Mouse (Mus musculus) ovary, postnatal 36 days (tissue): ENCODE results near the gene P3h4.

Experiments used
- DNase-seq: peaks from one replicate; pipeline ENCODE4 v3.0.0; 2022; ENCODE audit warnings: low spot score, mixed read lengths

P3h4 gene

DNA sequence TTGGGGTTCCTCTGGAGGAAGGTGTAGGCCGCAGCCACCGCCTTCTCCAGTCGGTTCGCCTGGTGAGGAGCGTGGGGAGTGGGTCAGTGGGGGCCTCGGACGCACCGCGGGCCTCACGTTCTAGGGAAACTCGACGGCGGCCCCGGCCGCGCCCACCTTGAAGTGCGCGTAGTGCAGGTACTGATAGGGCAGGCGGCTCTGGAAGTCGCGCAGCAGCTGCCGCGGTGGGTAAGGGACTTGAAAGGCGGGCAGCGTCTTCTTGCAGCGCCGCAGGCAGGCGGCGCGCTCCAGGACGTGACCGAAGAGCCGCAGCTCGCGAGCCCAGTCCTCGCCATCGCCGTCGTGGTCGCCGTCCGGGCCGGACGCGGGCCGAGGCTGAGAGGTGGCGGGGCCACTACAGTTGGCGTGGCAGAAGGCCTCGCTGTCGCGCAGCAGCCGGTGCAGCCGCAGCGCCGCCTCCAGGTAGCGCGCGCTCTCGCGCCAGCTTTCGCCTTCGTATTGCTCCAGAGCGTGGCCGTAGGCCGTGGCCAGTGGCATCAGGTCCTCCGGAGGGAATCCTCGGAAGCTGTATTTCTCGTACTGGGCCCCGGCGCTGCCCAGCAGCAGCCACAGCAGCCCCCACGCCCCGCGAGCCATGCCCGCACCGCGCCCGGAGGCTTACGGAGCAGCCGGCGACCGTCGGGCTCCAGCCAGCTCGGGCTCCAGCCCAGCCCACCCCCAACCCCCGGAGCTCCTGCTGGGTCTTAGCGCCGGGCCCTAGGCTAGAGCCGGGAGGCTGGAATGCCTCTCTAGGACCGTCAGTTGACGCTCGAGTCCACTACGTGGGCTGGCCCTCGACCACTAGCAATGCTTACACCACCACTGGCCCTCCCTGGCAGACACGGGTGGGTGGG lies at the start of gene P3h4:
Gene P3h4, minus strand, starts transcription at position 816 of the 893 bp plus-strand sequence.
- DNase-seq: peak; percentile 87

DNA sequence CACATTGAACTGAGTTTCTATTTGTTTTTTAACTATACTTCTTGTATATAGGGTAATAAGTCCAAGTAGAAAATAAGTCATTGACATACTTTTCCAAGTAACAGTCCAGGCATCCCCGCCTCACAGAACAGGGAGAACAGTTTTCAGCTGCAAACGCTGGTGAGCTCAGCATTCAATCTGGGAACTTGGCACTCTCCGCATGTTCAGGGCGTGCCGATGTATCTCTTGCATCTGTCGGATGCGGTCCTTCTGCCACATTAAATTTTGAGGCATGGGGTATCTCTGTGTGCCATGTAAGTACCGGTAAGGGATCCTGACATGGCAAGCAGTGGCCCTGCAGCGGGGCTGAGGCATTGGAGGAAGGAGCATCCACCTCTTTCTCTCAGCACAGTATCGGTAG lies 48.1 kb upstream of the P3h4 start:
- no peak for DNase-seq

DNA sequence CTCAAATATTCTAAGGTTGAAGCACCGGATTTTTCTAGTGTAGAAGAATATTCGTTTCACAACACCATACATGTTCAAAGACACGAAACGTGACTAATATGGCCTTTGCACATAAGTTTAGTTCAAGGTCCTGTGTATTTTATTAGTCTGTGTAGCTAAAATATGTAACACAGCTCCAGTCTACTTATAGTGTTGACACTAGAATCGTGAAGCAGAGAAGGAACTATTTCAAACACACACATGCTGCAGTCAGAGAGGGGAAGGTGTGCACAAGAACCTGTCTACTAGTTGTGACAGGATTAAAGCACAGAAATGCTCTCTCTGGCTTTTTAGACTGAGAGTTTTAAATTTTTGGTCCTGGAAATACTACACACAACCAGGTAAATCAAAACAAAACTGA lies 43.1 kb upstream of the P3h4 start:
- no peak for DNase-seq

DNA sequence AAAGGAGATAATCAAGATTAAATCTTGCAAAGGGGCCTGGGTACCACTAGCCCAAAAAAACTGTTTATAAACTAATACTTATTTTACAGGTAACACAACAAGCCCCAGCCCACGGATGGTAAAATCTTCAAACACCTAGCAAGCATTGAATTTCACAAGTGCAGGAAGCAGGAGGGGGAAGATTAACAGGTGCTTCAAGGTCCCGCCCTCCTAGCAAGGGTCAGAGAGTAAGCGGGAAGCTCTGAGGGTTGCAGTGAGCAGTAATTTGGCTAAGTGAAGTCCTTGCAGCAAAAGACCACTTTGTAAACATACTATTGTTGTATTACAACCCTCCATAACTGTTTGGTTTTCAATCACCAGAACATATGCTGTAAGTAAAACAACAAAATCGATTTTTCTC lies 42.6 kb upstream of the P3h4 start:
- no peak for DNase-seq

DNA sequence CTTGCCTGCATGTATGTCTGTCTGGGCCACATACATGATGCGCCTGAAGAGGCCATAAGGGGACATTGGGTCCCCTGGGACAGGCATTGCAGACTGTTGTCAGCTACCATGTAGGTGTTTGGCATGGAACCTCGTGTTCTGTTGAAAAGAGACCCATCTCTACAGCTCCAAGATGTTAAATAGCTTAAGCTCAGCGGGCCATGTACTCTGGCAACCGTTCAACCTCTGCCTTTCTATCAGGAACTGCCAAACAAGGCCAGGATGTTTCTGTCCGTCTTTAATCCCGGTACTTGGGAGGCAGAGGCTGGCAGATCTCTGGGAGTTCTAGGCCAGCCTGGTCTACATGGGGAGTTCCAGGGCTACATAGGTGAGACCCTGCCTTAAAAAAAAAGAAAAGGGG lies 28.0 kb upstream of the P3h4 start:
- no peak for DNase-seq

DNA sequence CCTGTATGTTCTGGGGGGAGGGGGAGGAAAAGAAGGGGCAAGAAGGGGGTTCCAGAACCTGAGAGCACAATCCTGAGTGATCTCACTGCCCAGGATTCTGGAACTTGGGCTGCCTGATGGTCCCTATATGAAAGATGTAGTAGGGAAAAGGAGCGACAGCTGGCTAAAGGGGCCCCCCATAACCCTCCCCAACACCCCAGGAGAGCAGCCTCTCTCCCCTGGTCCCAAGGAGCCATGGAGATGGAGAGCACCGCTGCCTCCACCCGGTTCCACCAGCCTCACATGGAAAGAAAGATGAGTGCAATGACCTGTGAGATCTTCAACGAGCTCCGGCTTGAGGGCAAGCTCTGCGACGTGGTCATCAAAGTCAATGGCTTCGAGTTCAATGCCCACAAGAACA lies 27.2 kb upstream of the P3h4 start, which contains the start of the genes Nt5c3b and Klhl10:
Gene Nt5c3b, minus strand, starts transcription at position 12 of the 400 bp plus-strand sequence.
Gene Klhl10, plus strand, starts transcription at position 121 of the 400 bp plus-strand sequence.
- no peak for DNase-seq

DNA sequence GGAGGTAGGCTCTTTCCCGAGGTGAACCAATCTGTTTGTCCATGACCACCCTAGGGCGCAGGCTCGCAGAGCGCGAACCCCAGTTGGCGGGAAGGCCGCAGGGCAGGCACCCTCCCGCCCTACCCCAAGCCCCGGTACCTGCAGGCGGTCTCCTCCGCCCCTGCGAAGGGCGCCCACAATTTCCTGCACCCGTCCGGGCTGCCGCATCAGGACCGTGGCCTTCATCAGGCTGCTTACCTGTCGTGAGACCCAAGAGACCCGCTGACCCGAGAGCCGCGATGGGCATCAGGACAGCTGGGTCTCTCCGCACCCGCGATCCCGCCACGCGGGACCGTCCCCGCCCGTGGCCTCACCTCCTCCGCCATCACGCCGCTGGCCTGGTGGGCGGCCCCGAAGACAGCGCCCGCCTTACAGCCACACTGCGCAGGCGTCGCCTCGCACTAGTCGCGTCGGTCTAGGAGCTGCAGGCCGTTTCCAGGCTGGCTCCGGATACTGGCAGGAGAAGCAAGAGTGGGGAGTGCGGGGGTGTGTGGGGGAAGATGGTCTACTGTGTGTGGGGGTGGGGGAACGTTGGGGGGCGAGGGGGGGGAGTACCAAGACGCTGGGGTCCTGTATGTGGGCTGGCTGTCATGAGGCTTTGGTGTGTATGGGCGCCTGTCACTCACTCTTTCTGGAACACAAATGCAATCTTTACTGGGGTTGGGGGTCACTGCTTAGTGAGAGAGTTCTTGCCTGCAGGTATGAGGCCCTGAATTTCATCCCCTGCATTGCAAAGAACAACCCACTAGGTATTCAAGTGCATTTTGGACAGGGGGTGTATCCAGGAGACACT lies 26.3 kb upstream of the P3h4 start:
- DNase-seq: peak; percentile 87

DNA sequence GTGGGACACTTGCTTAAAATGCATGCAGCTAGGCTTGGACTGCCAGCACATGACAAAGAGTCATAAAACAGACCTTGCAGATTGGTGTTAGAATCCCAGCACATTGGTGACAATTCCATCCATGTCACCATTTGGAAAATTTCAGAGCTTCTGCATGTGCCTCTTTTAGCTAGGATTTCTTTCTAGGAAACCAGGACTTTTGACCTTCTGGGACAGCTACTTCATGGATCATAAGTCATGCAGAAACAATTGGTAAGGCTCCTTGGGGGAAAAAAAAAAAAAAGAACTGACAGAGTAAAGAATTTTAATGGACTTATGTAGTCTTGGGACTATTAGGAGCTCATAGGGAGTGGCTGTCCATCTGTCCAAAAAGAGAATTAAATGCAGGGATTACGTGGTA lies 23.3 kb upstream of the P3h4 start:
- DNase-seq: no peak

DNA sequence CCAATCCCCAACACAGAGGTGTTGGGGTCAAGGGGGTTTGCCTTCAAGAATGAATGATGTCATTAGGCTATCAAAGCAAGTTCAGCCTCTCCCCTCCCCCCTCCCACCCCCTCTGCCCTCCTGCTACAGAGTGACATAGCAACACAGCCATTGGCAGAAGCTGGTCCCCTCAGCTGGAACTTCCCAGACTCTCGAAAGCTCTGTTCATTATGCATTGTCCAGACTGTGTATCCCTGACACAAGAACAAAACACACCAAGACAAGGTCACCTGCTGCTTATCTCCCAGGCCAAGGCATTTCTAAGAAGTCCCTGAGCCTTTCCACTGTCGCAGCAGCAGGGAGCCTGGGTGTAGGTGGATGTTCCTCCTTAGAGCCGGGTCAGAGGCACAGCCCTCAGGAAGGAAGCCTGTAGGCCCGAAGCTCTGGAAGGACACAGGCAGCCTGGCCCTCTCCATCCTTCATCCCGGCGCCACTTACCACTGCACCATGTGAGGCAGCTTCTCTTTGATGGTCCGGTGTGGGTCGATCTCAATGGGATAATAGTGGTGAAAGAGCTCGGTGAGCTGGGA lies 21.1 kb upstream of the P3h4 start:
- no peak for DNase-seq

DNA sequence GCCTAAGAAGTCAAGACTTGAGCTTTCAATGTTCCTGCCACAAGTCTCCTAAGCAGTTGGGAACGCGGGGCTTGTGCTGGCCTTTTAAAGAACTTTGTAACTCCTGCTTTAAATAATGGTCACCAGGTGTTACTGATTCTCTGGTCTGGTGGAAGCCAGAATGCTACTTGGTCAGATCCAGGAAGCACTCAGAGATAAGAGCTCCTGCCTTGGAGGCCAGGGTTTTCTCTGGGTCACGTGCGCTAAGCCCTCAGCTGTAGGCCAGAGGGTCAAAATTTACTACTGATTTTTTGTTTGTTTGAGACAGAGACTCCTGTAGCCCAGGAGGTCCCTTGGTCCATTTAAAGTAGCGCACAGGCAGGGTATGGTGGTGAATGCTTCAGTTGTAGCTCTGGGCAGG lies 17.4 kb upstream of the P3h4 start:
- DNase-seq: no peak

DNA sequence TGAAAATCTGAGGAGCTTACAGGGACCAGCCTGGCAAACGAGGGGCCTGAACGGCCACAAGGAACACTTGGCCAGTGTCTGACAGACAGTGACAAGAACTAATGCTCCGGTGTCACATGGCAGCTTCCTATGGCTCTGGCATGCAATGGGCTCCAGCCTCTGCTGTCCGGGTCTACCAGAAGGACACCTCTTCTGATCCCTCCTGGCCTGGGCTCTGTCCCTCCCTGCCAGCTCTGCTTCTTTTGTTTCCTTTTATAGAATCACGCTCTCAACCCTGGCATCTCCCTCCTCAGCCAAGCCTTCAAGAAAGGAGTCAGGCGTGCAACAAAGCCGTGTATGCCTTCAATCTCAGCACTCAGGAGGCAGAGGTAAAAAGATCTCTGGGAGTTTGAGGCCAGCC lies 15.4 kb upstream of the P3h4 start:
- no peak for DNase-seq

DNA sequence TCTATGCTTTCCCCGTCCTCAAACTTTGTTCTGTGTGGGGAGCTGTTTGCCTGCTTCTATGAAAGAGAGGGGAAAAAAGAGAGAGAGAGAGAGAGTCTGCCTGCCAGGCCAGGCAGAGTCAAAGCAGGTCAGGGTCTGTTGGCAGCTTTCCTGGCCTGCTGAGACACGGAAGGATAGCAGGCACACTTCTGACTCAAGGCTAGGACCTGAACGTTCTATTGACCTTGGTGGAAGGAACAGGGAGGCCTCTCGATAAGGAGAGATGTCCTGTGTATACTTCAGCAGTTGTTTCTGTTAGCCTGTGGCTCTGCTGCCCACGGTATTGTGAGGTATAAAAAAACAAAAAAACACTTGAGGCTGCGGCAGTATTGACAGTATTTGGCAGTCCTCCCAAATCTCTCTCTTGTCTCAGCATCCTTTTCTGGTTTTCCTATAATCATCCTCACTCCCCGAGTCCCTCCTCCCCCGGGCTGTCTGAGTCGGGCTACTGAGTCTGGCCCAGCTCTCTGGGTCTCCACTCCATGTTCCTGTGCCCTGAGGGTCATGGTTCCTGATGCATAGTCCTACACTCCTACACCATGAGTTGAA lies 14.1 kb upstream of the P3h4 start:
- DNase-seq: peak; percentile 80

DNA sequence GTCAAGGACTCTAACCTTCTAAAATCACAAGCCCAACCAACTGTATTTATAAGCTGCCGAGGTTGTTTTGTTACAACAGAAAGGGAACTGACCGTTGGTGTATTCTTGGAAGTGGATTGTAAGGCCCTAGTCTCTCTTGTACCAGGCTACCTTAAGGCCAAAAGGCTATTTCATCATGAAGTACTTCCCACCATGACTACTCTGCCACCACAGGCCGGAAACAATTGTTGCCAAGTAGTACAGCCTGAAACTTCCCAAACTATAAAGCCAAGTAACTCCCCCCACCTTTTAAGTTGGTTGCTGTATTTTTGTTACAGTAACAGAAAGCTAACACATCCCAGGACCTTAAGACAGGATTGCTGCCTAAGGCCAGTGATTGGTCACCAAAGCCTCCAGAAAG lies 12.2 kb upstream of the P3h4 start:
- DNase-seq: no peak

DNA sequence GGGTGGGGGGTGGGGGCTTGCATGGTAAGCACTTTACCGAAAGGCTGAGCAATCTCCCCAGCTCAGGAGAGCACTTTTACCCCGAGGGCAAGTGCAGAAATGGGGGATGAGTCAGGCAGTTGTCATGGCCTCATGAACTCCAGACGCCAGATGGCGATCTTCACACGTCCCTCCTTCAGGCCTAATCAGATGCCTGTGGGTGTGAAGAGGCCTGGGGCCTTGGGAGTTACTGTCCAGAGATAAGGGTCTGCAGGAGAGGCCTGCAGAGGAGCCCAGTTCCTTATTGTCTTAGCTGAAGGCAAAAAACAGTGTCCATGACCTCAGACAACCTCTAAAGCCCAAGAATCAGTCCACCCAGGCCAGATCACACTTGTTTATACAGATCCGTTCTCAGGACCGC lies 11.2 kb upstream of the P3h4 start:
- peak; percentile 83 for DNase-seq

DNA sequence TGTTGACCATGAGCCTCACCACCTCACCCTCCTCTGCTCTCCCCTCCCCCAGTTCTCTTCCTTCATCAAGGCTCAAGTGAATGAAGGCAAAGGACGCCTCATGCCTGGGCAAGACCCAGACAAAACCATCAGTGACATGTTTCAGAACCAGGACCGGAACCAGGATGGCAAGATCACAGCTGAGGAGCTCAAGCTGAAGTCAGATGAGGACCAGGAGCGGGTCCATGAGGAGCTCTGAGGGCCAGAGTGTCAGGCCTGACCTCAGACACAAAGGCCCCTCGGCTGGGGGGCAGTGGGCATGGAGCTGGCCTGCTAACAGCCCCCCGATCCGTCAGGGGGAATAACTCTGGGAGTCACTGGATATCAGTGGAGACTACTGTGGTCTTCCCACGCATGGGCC lies 9.2 kb upstream of the P3h4 start:
- DNase-seq: no peak

DNA sequence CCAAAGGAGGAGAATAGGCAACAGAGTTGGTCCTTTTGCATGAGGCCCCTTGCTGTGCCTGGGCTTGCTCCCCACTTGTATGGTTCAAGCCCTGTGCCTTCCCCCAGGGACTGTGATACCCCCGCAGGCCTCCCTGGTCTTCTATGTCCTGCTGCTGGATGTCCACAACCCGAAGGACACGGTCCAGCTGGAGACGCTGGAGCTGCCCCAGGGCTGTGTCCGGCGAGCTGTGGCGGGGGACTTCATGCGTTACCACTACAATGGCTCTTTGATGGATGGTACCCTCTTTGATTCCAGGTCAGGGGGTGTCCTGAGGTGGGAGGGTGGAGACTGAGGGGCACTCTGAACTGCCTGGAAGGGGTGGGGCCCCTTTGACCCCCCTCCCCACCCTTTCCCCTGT lies 6.9 kb upstream of the P3h4 start:
- no peak for DNase-seq

DNA sequence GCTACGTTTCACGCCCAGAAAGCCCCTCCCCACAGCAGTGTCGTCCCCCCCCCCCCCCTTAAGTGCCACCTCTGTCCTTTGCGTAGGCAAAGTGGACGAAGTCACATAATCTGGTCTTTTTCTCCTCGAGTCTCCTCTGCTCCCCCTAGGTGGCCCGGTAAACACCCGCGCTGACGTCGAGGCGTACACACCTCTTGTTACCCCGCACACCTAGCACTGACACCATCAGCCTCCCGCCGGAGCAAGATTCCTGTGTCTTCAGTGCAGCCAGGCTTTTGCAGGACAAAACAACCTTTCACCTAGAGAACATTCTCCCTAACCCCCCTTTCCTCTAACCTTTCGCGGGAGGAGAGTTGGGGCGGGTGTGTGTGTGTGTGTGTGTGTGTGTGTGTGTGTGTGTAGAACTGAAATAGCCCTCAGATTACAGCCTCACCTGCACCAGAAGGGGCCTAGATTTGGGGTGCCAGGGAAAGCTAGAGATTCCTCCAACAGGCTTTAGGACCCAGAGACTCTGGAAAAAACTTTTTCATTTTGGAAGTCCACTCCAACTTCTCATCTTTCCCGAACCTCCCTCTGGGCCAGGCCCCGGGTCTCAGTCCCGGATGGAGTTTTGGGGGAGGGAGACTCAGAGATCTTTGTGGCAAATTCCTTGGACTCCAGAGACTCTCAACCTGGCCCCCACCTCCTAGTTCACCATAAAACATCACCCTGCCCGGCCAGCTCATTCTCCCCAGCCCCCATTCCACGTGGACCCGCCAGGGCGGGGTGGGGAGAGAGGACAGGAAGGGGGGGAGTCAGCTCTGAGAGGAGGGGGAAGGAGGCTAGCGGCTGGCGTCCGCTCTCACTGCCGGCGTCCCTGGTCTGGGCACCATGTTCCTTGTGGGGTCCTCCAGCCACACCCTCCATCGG lies 532 bp upstream of the P3h4 start, which contains the start of gene Fkbp10:
Gene Fkbp10, plus strand, starts transcription at position 784 of the 909 bp plus-strand sequence.
- DNase-seq: peak; percentile 78

DNA sequence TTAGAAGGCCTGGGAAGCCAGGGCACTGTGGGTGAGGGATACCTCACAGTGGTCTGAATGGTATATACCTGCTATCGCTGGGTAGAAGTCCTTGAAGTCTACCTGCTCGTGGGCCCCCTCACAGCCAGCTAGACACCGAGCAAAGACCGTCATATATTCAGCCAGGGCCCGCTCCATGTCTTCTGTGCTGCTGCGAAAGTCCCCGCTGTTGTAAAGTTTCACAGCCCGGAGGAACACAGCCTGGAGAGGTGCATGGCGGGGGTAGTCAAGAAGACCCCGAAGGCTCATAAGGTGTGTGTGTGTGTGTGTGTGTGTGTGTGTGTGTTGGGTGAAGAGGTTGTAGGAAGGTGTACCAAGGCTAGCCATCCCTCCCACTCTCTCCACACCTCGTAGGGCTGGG lies 1.1 kb downstream of the P3h4 start:
- no peak for DNase-seq

DNA sequence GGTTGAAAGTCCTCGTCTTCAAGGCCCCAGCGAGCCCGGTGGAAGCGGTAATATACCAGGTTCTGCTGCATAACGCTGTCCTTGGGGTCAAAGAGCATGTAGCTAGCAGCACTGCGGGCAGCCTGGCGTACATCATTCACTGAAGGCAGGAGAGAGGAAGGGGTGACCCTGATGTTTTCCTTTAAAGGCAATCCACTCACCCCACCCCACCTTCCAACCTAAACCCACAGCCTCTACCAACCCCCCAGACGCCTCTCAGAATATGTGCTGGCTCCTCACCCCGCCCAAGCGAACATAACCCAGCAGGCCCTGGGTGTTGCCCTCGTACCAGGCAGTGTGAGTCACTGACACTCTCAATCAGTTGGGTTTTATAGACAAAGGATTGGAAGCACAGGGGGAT lies 2.9 kb downstream of the P3h4 start:
- no peak for DNase-seq

DNA sequence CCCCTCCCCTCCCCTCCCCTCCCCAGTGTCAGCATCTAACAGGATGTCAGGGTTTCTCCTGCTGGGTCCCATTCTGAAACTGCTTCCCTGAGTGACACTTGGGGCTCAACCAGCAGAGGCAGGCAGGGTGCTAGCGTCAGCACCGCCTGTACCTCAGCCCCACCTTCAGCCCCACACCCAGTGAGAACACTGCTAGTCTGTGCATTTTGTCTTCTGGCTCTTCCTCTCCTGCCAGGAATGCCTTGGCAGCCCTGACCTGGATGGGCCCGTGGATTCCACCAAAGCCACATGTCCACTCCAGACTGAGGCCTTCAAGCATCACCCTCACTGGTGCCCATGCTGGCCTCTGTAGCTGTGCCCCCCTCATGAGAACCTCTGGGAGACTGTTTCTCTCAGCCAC lies 5.0 kb downstream of the P3h4 start:
- no peak for DNase-seq

DNA sequence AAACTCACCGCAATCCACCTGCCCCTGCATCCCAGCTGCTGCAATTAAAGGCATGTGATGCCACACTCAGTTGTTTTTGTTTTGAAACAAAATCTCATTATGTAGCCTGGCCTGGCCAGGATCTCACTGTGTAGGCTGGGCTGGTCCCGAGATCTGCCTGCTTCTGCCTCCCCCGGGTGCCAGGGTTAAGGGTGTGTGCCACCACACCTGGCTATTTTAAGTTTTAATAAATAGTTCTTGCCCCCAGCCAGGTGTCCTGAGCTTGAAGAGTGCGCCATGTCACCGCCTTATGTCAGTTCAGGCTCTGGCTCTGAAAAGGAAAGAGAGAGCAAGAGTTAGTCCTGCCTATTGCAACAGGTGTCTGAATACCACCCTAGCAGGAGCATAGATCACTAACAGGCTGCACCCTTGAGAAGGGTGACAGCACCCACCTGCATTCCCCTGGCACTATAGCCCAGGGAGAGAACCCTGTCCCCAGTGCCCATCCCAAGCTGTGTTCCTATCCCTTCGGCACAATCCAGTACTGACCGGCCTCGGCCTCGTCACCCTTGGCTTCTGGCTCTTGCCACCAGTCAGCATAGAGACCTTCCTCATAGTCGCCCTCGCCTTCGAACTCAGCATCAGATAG lies 5.7 kb downstream of the P3h4 start:
- no peak for DNase-seq
